Mouse (Mus musculus): ENCODE measurements around the gene Dner. TPM values are rescaled to one million over a fixed set of nuclear protein-coding genes. Genes with fewer than 3 reads are reported as not detected.

Dner gene
- polyA plus RNA-seq, 1 experiment from 2014 or later = 301 TPM

DNA sequence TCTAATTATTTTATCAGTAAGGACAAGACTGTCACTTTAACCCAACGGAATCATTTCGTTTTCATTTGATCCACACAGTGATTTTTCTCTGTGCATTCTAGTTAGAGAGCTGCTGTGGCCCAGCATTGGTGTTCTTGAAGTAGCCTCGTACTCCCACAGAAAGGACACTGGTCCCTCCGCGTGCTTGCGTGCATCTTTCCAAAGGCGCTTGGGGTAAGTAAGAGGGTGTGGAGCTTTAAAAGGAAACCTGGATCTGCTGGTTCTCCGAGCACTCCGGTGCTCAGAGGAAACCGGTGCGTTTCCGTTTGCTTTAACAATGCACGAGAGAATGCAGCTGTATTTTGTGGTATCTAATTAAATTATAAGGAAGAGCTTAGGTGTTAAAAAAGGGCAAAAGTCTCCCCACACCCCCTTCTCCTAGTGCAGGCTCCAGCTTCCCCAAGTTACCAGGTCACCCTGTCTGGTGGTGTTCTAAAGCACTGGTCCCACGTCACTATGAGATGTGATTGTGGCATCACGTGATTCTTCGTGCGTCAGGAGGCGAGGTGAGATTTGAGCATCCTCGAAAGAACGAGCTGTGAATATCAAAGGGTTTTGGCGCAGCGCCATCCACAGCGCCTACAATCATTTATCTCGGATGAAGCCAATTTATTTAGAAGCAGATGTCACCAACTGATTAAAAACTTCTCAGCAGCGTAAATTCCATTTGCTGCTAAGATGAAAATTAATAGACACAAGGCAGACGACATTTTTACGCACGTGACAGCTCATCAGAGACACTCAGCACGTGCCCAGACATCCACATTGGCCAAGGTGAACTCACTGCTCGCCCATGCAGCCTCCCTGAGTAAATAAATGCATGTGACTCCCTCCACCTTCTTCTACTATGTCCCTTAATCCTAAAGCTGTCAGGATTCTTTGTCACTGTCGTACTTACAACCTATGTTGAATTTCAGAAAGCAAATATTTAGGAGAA lies 14.1 kb upstream of the Dner start:
- Histone ChIP-seq H3K27ac (ENCODE audit: low read length) (peak overlapping the region; percentile 88), H3K4me1 (ENCODE audit: control insufficient read depth, insufficient read depth, low read length) (peaks cover 11% of the 10 kb centered on the region), H3K9me3 (replicated peaks; ENCODE audit: control insufficient read depth, low read length, poor library complexity, severe bottlenecking) (no peaks in the 10 kb centered on the region), H3K36me3 (ENCODE audit: control insufficient read depth, insufficient read depth, low read length) (no peaks in the 10 kb centered on the region), H3K9ac (ENCODE audit: low read depth, low read length) (peak overlapping the region; percentile 52), H3K4me2 (ENCODE audit: low read length) (peak overlapping the region; percentile 57), H3K4me3 (ENCODE audit: low read depth, low read length) (peak overlapping the region; percentile 36), H3K27me3 (ENCODE audit: control insufficient read depth, insufficient read depth, low read depth, low read length) (no peaks in the 10 kb centered on the region)
- 13% methylated on average over 31 of the region's 31 CpGs for WGBS
- ATAC-seq = peak; percentile 91

GRCm38 (mm10) chr1:84709406-84709805 lies 13.4 kb upstream of the Dner start:
- Histone ChIP-seq H3K27me3 (ENCODE audit: control insufficient read depth, insufficient read depth, low read depth, low read length) (no peaks in the 10 kb centered on the region), H3K4me3 (ENCODE audit: low read depth, low read length) (peak overlapping the region; percentile 36), H3K4me1 (ENCODE audit: control insufficient read depth, insufficient read depth, low read length) (peaks cover 11% of the 10 kb centered on the region), H3K9me3 (replicated peaks; ENCODE audit: control insufficient read depth, low read length, poor library complexity, severe bottlenecking) (no peaks in the 10 kb centered on the region), H3K4me2 (ENCODE audit: low read length) (peak overlapping the region; percentile 57), H3K9ac (ENCODE audit: low read depth, low read length) (peak overlapping the region; percentile 52), H3K27ac (ENCODE audit: low read length) (peak overlapping the region; percentile 88), H3K36me3 (ENCODE audit: control insufficient read depth, insufficient read depth, low read length) (no peaks in the 10 kb centered on the region)
- 38% methylated on average over 5 of the region's 5 CpGs for WGBS
- ATAC-seq = peak; percentile 75

DNA sequence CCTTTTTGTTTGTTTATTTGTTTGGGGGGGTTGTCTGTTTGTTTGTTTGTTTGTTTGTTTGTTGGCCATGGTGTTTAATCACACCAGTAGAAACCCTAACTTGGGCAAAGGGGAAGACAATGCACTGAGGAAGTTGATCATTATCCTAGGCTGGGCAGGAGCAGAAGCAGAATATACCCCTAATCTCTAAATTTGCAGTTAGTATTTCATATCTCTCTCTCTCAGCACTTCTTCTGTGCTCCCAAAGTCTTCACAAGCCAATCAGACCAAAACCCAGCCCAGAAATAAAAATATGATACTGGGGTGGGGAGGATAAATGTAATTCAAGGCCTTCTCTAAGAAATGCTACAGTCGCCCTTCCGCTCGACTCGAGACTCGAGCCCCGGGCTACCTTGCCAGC lies 4.2 kb upstream of the Dner start:
- no peak overlapping the region for H3K27ac ChIP-seq (ENCODE audit: low read length)
- H3K36me3 ChIP-seq (ENCODE audit: control insufficient read depth, insufficient read depth, low read length) = no peaks in the 10 kb centered on the region
- ATAC-seq = no peak
- no peak overlapping the region for H3K4me3 ChIP-seq (ENCODE audit: low read depth, low read length)
- no peaks in the 10 kb centered on the region for H3K27me3 ChIP-seq (ENCODE audit: control insufficient read depth, insufficient read depth, low read depth, low read length)
- no peak overlapping the region for H3K9ac ChIP-seq (ENCODE audit: low read depth, low read length)
- WGBS = 96% methylated on average over 6 of the region's 6 CpGs
- H3K4me2 ChIP-seq (ENCODE audit: low read length) = no peak overlapping the region
- H3K4me1 ChIP-seq (ENCODE audit: control insufficient read depth, insufficient read depth, low read length) = peaks cover 2% of the 10 kb centered on the region; the same call in 1 of the 2 replicates
- H3K9me3 ChIP-seq (replicated peaks; ENCODE audit: control insufficient read depth, low read length, poor library complexity, severe bottlenecking) = no peaks in the 10 kb centered on the region

- H3K36me3 ChIP-seq (ENCODE audit: control insufficient read depth, insufficient read depth, low read length) = no peaks in the 10 kb centered on the region
- no peaks in the 10 kb centered on the region for H3K27me3 ChIP-seq (ENCODE audit: control insufficient read depth, insufficient read depth, low read depth, low read length)
- H3K4me1 ChIP-seq (ENCODE audit: control insufficient read depth, insufficient read depth, low read length) = peaks cover 15% of the 10 kb centered on the region
- H3K9ac ChIP-seq (ENCODE audit: low read depth, low read length) = no peak overlapping the region
- WGBS = 0% methylated on average over 2 of the region's 2 CpGs
- no peak overlapping the region for H3K27ac ChIP-seq (ENCODE audit: low read length)
- H3K9me3 ChIP-seq (replicated peaks; ENCODE audit: control insufficient read depth, low read length, poor library complexity, severe bottlenecking) = no peaks in the 10 kb centered on the region
- ATAC-seq = 0 out of 2 replicates have a peak, but pooled peaks have one; percentile 14
- H3K4me3 ChIP-seq (ENCODE audit: low read depth, low read length) = no peak overlapping the region
- peak overlapping the region; percentile 25 for H3K4me2 ChIP-seq (ENCODE audit: low read length)
These were observed 1.1 kb upstream of the Dner start for GRCm38 (mm10) chr1:84697136-84697535.

DNA sequence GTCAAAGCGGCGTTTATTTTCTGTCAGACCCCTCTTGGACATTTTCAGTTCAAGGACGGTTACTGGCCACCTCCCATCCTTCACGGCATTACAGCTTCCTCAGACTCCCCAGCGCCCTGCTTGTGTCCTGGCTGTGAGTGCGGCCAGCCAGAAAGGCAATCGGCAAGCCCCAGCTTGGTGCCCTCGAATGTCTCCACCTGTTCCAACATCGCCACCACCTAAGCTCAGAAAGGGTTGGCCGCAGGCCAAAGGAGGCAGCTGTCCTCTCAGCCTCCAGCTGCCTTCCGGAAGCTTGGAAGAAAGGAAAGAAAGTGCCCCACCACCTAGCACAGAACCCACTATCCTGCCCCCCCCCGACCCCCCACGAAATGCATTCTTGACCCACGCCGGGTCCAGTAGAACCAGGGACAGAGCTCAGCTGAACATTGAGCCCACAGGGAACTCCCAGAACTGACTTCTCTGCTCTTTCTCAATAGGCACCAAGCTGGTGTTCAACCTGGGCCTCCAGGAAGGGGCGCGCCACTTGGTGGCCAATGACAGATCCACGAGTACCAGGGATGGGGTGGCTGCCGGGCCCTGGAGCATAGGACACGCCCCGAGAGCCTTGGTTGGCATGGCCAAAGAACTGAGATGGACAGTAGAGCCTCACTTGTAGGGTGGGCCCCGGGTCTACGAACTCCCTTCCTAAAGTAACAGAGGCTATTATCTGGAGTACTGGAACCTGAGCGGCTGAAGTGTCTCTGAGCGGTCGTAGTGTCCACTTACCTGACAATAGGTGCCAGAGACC lies 1.1 kb downstream of the Dner start:
- H3K4me3 ChIP-seq (ENCODE audit: low read depth, low read length) = peak overlapping the region; percentile 94
- WGBS = 3% methylated on average over 26 of the region's 26 CpGs
- peak overlapping the region; percentile 81 for H3K4me2 ChIP-seq (ENCODE audit: low read length)
- H3K9ac ChIP-seq (ENCODE audit: low read depth, low read length) = peak overlapping the region; percentile 98
- H3K27ac ChIP-seq (ENCODE audit: low read length) = peak overlapping the region; percentile 97
- peaks cover 27% of the 10 kb centered on the region for H3K4me1 ChIP-seq (ENCODE audit: control insufficient read depth, insufficient read depth, low read length)
- no peaks in the 10 kb centered on the region for H3K9me3 ChIP-seq (replicated peaks; ENCODE audit: control insufficient read depth, low read length, poor library complexity, severe bottlenecking)
- H3K36me3 ChIP-seq (ENCODE audit: control insufficient read depth, insufficient read depth, low read length) = no peaks in the 10 kb centered on the region
- H3K27me3 ChIP-seq (ENCODE audit: control insufficient read depth, insufficient read depth, low read depth, low read length) = no peaks in the 10 kb centered on the region
- peak; percentile 76 for ATAC-seq

GRCm38 (mm10) chr1:84677910-84678309 lies 18.1 kb downstream of the Dner start:
- WGBS = 40% methylated on average over 4 of the region's 4 CpGs

GRCm38 (mm10) chr1:84668100-84668846 lies 27.7 kb downstream of the Dner start:
- no peak overlapping the region for H3K27ac ChIP-seq (ENCODE audit: low read length)
- ATAC-seq = peak; percentile 61; the same call in 1 of the 2 replicates
- 59% methylated on average over 7 of the region's 7 CpGs for WGBS
- no peaks in the 10 kb centered on the region for H3K9me3 ChIP-seq (replicated peaks; ENCODE audit: control insufficient read depth, low read length, poor library complexity, severe bottlenecking)
- no peak overlapping the region for H3K4me3 ChIP-seq (ENCODE audit: low read depth, low read length)
- no peak overlapping the region for H3K9ac ChIP-seq (ENCODE audit: low read depth, low read length)
- H3K4me2 ChIP-seq (ENCODE audit: low read length) = no peak overlapping the region
- no peaks in the 10 kb centered on the region for H3K36me3 ChIP-seq (ENCODE audit: control insufficient read depth, insufficient read depth, low read length)
- peaks cover 11% of the 10 kb centered on the region for H3K4me1 ChIP-seq (ENCODE audit: control insufficient read depth, insufficient read depth, low read length)
- H3K27me3 ChIP-seq (ENCODE audit: control insufficient read depth, insufficient read depth, low read depth, low read length) = no peaks in the 10 kb centered on the region

More at GRCm38 (mm10) chr1:84677910-84678309, 18.1 kb downstream of the Dner start:
- H3K9me3 ChIP-seq (replicated peaks; ENCODE audit: control insufficient read depth, low read length, poor library complexity, severe bottlenecking) = no peaks in the 10 kb centered on the region
- no peak overlapping the region for H3K4me3 ChIP-seq (ENCODE audit: low read depth, low read length)
- H3K4me2 ChIP-seq (ENCODE audit: low read length) = no peak overlapping the region
- H3K4me1 ChIP-seq (ENCODE audit: control insufficient read depth, insufficient read depth, low read length) = peaks cover 7% of the 10 kb centered on the region
- no peaks in the 10 kb centered on the region for H3K27me3 ChIP-seq (ENCODE audit: control insufficient read depth, insufficient read depth, low read depth, low read length)
- peak; percentile 49; the same call in 1 of the 2 replicates for ATAC-seq
- H3K27ac ChIP-seq (ENCODE audit: low read length) = peak overlapping the region; percentile 17; the same call in 1 of the 2 replicates
- H3K9ac ChIP-seq (ENCODE audit: low read depth, low read length) = no peak overlapping the region
- H3K36me3 ChIP-seq (ENCODE audit: control insufficient read depth, insufficient read depth, low read length) = no peaks in the 10 kb centered on the region

DNA sequence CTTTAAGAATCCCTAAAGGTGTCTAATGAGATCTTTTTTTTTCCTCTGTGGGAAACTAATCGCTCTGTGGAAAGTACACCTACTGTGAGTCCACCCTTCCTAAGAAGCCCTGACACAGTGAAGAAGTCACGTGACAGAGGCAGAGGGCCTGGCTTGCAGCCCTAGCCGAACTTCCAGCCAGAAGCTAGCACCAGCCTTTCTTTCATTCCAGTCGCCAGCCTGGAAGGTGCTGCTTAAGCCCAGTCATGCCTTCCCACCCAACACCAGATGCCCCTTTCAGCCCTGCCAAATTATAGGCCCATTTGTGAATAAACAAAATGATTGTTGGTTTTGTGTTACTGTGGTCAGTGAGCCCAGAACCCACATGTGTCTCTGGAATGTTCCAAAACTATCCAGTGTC lies 28.4 kb downstream of the Dner start:
- Histone ChIP-seq H3K4me3 (ENCODE audit: low read depth, low read length) (no peak overlapping the region), H3K27ac (ENCODE audit: low read length) (no peak overlapping the region; the same call in 1 of the 2 replicates), H3K4me1 (ENCODE audit: control insufficient read depth, insufficient read depth, low read length) (peaks cover 11% of the 10 kb centered on the region), H3K9ac (ENCODE audit: low read depth, low read length) (no peak overlapping the region), H3K36me3 (ENCODE audit: control insufficient read depth, insufficient read depth, low read length) (no peaks in the 10 kb centered on the region), H3K27me3 (ENCODE audit: control insufficient read depth, insufficient read depth, low read depth, low read length) (no peaks in the 10 kb centered on the region), H3K9me3 (replicated peaks; ENCODE audit: control insufficient read depth, low read length, poor library complexity, severe bottlenecking) (no peaks in the 10 kb centered on the region), H3K4me2 (ENCODE audit: low read length) (no peak overlapping the region)
- WGBS = 79% methylated on average over 4 of the region's 4 CpGs
- no peak for ATAC-seq

All from midbrain, embryonic 16.5 days (tissue).